ENCODE assay signal across 8 mouse cellular contexts in genomic region chr5:134183880-134184808, GRCm38 (mm10). TPM values are rescaled to one million over a fixed set of nuclear protein-coding genes. Genes with fewer than 3 reads are reported as not detected.
DNase-seq lines count a peak whose midpoint lies in the region; ATAC-seq and TF ChIP-seq lines count a peak whose summit lies in the region.

Gene Gtf2ird2 (plus strand): TSS chr5:134184019.

- peak within 1 kb of the TSS; percentile 89 for H3K4me2 ChIP-seq in embryonic facial prominence, embryonic 15.5 days (replicated peaks)
- peak within 1 kb of the TSS; percentile 56 for H3K4me2 ChIP-seq in kidney, embryonic 14.5 days (replicated peaks; ENCODE audit: low read depth, low read length)
- H3K4me2 ChIP-seq in limb, embryonic 15.5 days = peak within 1 kb of the TSS; percentile 67

- TF ChIP-seq CTCF in bone marrow, adult 2 months (IDR thresholded peaks at IDR 0.05; ENCODE audit: control insufficient read depth, insufficient read depth, low read length) = no peak; the same call in 1 of the 2 replicates

- H3K9ac ChIP-seq in embryonic facial prominence, embryonic 15.5 days = peak within 1 kb of the TSS; percentile 58
- H3K9ac ChIP-seq in kidney, embryonic 14.5 days (ENCODE audit: low read depth, low read length) = peak within 1 kb of the TSS; percentile 89
- peak within 1 kb of the TSS; percentile 76 for H3K9ac ChIP-seq in limb, embryonic 15.5 days

- peak within 1 kb of the TSS; percentile 86 for H3K4me3 ChIP-seq in bone marrow, adult 2 months (replicated peaks; ENCODE audit: control insufficient read depth, low read depth, low read length)
- peak within 1 kb of the TSS; percentile 63 for H3K4me3 ChIP-seq in embryonic facial prominence, embryonic 15.5 days (replicated peaks)
- peak within 1 kb of the TSS; percentile 66 for H3K4me3 ChIP-seq in kidney, embryonic 14.5 days (ENCODE audit: low read length)
- H3K4me3 ChIP-seq in limb, embryonic 15.5 days = peak within 1 kb of the TSS; percentile 74

- H3K27me3 ChIP-seq in embryonic facial prominence, embryonic 15.5 days = no peaks in the 10 kb centered on the region
- no peaks in the 10 kb centered on the region for H3K27me3 ChIP-seq in kidney, embryonic 14.5 days (ENCODE audit: control insufficient read depth, insufficient read depth, low read length)
- no peaks in the 10 kb centered on the region for H3K27me3 ChIP-seq in limb, embryonic 15.5 days

- peak; percentile 17; the same call in 1 of the 2 replicates for TF ChIP-seq POLR2A in bone marrow, adult 2 months (IDR thresholded peaks at IDR 0.05; ENCODE audit: borderline replicate concordance, control insufficient read depth, low read depth, low read length)

- peak; percentile 100 for DNase-seq in 416B (ENCODE audit: low read depth)
- DNase-seq in heart, adult 9 months (ENCODE audit: low spot score in 2 of 2) = peak; percentile 97 to 98
- peak; percentile 95 to 96 for DNase-seq in monocyte, adult 2 months (ENCODE audit: low read depth in 1 of 2, low spot score in 2 of 2)
- peak; percentile 98 to 99 for DNase-seq in spleen, postnatal 36 days (ENCODE audit: low spot score in 2 of 2)

- no peaks in the 10 kb centered on the region for H3K9me3 ChIP-seq in embryonic facial prominence, embryonic 15.5 days (replicated peaks)
- H3K9me3 ChIP-seq in kidney, embryonic 14.5 days (ENCODE audit: control insufficient read depth, low read length) = no peaks in the 10 kb centered on the region
- no peaks in the 10 kb centered on the region for H3K9me3 ChIP-seq in limb, embryonic 15.5 days

- ATAC-seq in embryonic facial prominence, embryonic 15.5 days (ENCODE audit: insufficient number of reproducible peaks, low FRiP score, low TSS enrichment, low read depth) = peak; percentile 97
- ATAC-seq in kidney, embryonic 14.5 days (ENCODE audit: low FRiP score, low TSS enrichment) = peak; percentile 94
- ATAC-seq in limb, embryonic 15.5 days (ENCODE audit: insufficient number of reproducible peaks, low FRiP score, low TSS enrichment, low read depth) = peak; percentile 95

- H3K4me1 ChIP-seq in bone marrow, adult 2 months (ENCODE audit: control insufficient read depth, insufficient read depth, low read length) = peaks cover 2% of the 10 kb centered on the region; the same call in 1 of the 2 replicates
- H3K4me1 ChIP-seq in embryonic facial prominence, embryonic 15.5 days = peaks cover 20% of the 10 kb centered on the region
- H3K4me1 ChIP-seq in kidney, embryonic 14.5 days (ENCODE audit: control insufficient read depth, insufficient read depth, low read length) = peaks cover 20% of the 10 kb centered on the region
- peaks cover 21% of the 10 kb centered on the region for H3K4me1 ChIP-seq in limb, embryonic 15.5 days

- H3K27ac ChIP-seq in bone marrow, adult 2 months (ENCODE audit: control insufficient read depth, insufficient read depth, low read depth, low read length, poor library complexity) = peak within 1 kb of the TSS; percentile 95
- peak within 1 kb of the TSS; percentile 90 for H3K27ac ChIP-seq in embryonic facial prominence, embryonic 15.5 days (replicated peaks)
- peak within 1 kb of the TSS; percentile 98 for H3K27ac ChIP-seq in kidney, embryonic 14.5 days (ENCODE audit: low read depth, low read length)
- H3K27ac ChIP-seq in limb, embryonic 15.5 days = peak within 1 kb of the TSS; percentile 93

- no peaks in the 10 kb centered on the region for H3K36me3 ChIP-seq in embryonic facial prominence, embryonic 15.5 days
- H3K36me3 ChIP-seq in kidney, embryonic 14.5 days (ENCODE audit: control insufficient read depth, insufficient read depth, low read length) = no peaks in the 10 kb centered on the region
- H3K36me3 ChIP-seq in limb, embryonic 15.5 days = no peaks in the 10 kb centered on the region

- under 1% methylated on average over 92 of the region's 92 CpGs for WGBS in bone marrow, adult 2 months
- WGBS in embryonic facial prominence, embryonic 15.5 days = under 1% methylated on average over 92 of the region's 92 CpGs
- WGBS in kidney, embryonic 14.5 days = under 1% methylated on average over 89 of the region's 92 CpGs
- WGBS in limb, embryonic 15.5 days = under 1% methylated on average over 91 of the region's 92 CpGs

RNA-seq across cellular contexts. Expression of gene Gtf2ird2, which starts in this region (rescaled TPM):
- 3.0 and 5.5 TPM in 2 replicates for polyA plus RNA-seq in bone marrow, adult 2 months (2011; ENCODE audit: insufficient read depth, insufficient read length, low replicate concordance, missing spikeins)
- polyA plus RNA-seq in embryonic facial prominence, embryonic 15.5 days (2015; fragmentation: Nextera tagmentation; extraction: Ambion mirVana) = 8.8 and 9.0 TPM in 2 replicates
- polyA plus RNA-seq in kidney, embryonic 14.5 days (2014; fragmentation: Nextera tagmentation; extraction: Ambion mirVana) = 5.8 and 9.2 TPM in 2 replicates
- 7.6 and 8.4 TPM in 2 replicates for polyA plus RNA-seq in limb, embryonic 15.5 days (2015; fragmentation: Nextera tagmentation; extraction: Ambion mirVana)

Comparison
In these comparisons a context has a peak if more than half of its experiments do, and no peak if none do; other contexts are left out.
1. Peak in every context shown above with its lines: DNase-seq, ATAC-seq, H3K4me3 ChIP-seq and H3K27ac ChIP-seq.